Mouse (Mus musculus) ES-Bruce4 (cell line): Measurements from ENCODE around the gene Slc25a22. TPM values are rescaled to one million over a fixed set of nuclear protein-coding genes. Genes with fewer than 3 reads are reported as not detected.
"Not testable (repeated sequence)": the region's sequence is repeated elsewhere in the genome, so short reads cannot be mapped to it uniquely, and the experiment has no call there.

Experiments
- H3K27ac ChIP-seq: 2 replicates; pipeline ENCODE4 v1.5.1; 2012; ENCODE audit warnings: low read length, inconsistent platforms; ENCODE audit not compliant: insufficient read depth
- H3K27me3 ChIP-seq: 2 replicates; pipeline ENCODE4 v1.6.1; 2012; ENCODE audit warnings: mild to moderate bottlenecking, low read length, inconsistent platforms; ENCODE audit not compliant: control insufficient read depth, poor library complexity, insufficient read depth, severe bottlenecking
- H3K36me3 ChIP-seq: 2 replicates; pipeline ENCODE4 v1.6.1; 2012; ENCODE audit warnings: inconsistent platforms, mild to moderate bottlenecking, low read length, moderate library complexity; ENCODE audit not compliant: control insufficient read depth, poor library complexity, insufficient read depth, severe bottlenecking
- H3K4me1 ChIP-seq: one replicate; pipeline ENCODE4 v1.8.1; 2011; ENCODE audit warnings: low read length; ENCODE audit not compliant: control insufficient read depth, insufficient read depth
- H3K4me3 ChIP-seq: 2 replicates; pipeline ENCODE4 v1.5.1; 2011; ENCODE audit warnings: low read depth, mild to moderate bottlenecking, low read length
- H3K9ac ChIP-seq: 2 replicates; pipeline ENCODE4 v1.6.1; 2012; ENCODE audit warnings: low read depth, mild to moderate bottlenecking, inconsistent platforms; ENCODE audit not compliant: poor library complexity, severe bottlenecking
- H3K9me3 ChIP-seq: replicated peaks from 2 replicates; pipeline ENCODE4 v1.6.1; 2012; ENCODE audit warnings: mild to moderate bottlenecking, low read length, inconsistent platforms; ENCODE audit not compliant: control insufficient read depth, poor library complexity, insufficient read depth, severe bottlenecking
- CTCF ChIP-seq: IDR thresholded peaks from one replicate; pipeline ENCODE4 v1.8.1; 2011; ENCODE audit warnings: low read depth, low read length
- EP300 ChIP-seq: IDR thresholded peaks from 2 replicates; pipeline ENCODE4 v1.6.1; 2011; ENCODE audit warnings: low read depth, low read length; ENCODE audit not compliant: insufficient read depth
- POLR2A ChIP-seq: IDR thresholded peaks from one replicate; pipeline ENCODE4 v1.8.1; 2011; ENCODE audit warnings: low read length; ENCODE audit not compliant: insufficient read depth
- polyA plus RNA-seq: library from polyadenylated mRNA; stranded (reverse); fragments of >200 nt; gene quantifications from 2 replicates; pipeline ENCODE4 v1.2.4, GENCODE M21; 2011; ENCODE audit warnings: low read depth; ENCODE audit not compliant: missing spikeins, insufficient read depth, insufficient read length

Slc25a22 gene
- polyA plus RNA-seq, 1 experiment: 16.3 TPM

DNA sequence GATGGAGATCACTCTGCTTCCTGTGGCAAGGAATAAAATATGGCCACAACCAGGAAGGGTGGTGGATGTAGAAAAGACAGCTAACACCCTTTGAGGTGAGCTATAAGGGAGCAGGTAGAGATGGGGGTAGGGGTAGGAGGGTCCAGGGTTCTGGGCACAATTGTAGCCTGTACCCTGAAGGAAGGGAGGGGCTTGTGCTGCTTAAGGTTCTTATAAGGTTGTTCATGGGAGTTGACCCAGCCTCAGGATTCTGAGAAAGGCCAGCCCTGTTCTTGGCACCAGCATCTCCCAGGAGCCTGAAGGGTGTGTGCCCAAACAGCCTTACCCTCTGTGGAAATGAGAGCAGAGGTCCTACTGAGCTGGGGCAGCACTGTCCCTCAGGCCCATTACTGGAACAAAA is 14.2 kb upstream of the Slc25a22 start:
- Histone ChIP-seq H3K27ac (no peak overlapping the region), H3K9me3 (no peaks in the 10 kb centered on the region), H3K4me1 (peaks cover 1% of the 10 kb centered on the region), H3K36me3 (peaks cover 43% of the 10 kb centered on the region), H3K27me3 (no peaks in the 10 kb centered on the region), H3K9ac (no peak overlapping the region), H3K4me3 (no peak overlapping the region)
- no peak for TF ChIP-seq POLR2A
- no peak for TF ChIP-seq CTCF
- no peak for TF ChIP-seq EP300

DNA sequence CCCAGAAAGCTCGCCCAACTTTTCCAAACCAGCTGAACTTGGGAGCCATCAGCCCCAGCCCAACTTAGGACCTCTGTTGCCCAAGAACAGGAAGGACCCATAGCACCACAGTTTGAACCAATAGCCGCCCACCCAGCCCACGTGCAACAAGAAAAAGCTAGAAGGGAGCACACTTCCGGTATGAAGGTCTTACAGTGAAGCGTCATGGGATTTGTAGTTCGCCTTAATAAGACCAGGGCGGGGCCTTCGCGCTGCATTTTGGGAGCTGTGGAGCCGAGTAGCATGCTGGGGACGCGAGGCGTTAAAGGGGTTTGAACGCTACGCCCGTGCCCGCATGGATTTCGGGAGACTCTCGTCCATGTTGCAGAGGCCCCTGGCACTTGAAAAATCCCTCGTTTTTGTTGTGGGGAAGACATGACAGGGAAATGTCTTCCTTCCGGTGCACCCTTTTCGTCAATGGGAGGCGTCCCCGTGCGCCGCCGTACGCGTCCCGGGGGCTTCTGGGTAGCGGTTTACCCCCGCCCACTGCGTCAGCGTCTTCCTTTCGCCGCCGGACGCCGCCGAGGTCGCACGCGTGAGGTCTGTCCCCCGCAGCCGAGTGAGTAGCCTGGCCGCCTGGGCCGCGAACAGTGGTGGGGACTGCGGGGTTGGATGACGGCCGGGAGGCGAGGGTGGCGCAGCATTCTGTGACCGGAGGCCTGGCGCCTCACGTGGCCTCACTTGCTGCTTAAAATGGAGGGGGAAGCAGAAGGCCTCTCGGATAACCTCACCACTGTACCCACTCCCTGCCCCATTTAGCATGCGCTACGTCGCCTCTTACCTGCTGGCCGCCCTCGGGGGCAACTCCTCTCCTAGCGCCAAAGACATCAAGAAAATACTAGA is 9.7 kb upstream of the Slc25a22 start, which contains the start of gene Rplp2:
Rplp2 (plus strand) TSS at position 261 of the 882 bp plus-strand sequence.
- 0 out of 2 replicates have a peak, but pooled peaks have one; percentile 10 for TF ChIP-seq EP300
- no peak for TF ChIP-seq CTCF
- TF ChIP-seq POLR2A: peak; percentile 73

DNA sequence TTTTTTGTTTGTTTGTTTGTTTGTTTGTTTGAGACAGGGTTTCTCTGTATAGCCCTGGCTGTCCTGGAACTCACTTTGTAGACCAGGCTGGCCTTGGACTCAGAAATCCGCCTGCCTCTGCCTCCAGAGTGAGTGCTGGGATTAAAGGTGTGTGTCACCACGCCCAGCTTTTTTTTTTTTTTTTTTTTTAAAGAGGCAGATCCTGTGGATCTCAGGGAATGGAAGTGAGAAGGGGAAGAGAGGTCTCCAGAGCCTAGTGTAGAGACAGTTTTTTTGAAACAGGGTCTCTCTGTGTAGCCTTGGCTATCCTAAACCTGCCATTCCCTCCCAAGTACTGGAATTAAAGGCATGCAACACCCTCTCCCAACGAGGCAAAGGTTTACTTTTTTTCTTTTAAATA is 8.7 kb upstream of the Slc25a22 start:
- Histone ChIP-seq H3K27ac (0 out of 2 replicates have a peak overlapping the region, but pooled peaks have one; percentile 51), H3K36me3 (peaks cover 43% of the 10 kb centered on the region), H3K9ac (peak overlapping the region; percentile 89)
- H3K4me3 ChIP-seq, H3K27me3 ChIP-seq, H3K4me1 ChIP-seq, H3K9me3 ChIP-seq: not testable (repeated sequence)

More for the DNA sequence above, 9.7 kb upstream of the Slc25a22 start, which contains the start of gene Rplp2:
- H3K36me3 ChIP-seq: peaks cover 43% of the 10 kb centered on the region
- H3K4me1 ChIP-seq: peaks cover 1% of the 10 kb centered on the region
- H3K9me3 ChIP-seq: no peaks in the 10 kb centered on the region
- H3K4me3 ChIP-seq: peak within 1 kb of the TSS; percentile 96
- no peaks in the 10 kb centered on the region for H3K27me3 ChIP-seq
- H3K9ac ChIP-seq: peak within 1 kb of the TSS; percentile 89
- peak within 1 kb of the TSS; percentile 62 for H3K27ac ChIP-seq

DNA sequence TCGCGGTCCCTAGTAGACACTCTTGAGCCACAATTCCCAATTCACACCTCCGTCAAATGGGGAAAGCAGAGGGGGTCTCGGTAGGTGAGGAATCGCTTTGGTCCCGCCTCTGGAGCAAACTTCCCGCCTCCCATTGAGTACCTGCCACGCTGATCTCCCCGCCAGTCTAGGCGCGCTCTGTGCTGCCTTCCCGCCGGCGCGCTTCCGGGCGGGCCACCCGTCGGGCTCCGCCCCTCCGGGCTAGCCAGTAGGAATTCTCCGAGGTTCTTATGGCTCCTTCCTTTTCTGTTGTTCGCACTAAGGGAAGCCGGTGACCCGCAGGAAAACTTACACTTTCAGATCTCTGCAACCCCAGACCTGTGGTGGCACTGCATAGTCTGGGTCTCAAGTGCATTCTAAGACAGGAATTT is 6.1 kb upstream of the Slc25a22 start, which contains the start of gene Pidd1:
Pidd1 (minus strand) TSS at position 198 of the 410 bp plus-strand sequence.
- H3K27ac ChIP-seq: peak within 1 kb of the TSS; percentile 64
- no peaks in the 10 kb centered on the region for H3K9me3 ChIP-seq
- H3K9ac ChIP-seq: peak within 1 kb of the TSS; percentile 90
- no peaks in the 10 kb centered on the region for H3K4me1 ChIP-seq
- TF ChIP-seq EP300 (no peak), CTCF (no peak), POLR2A (no peak)
- H3K4me3 ChIP-seq: peak within 1 kb of the TSS; percentile 93
- H3K36me3 ChIP-seq: peaks cover 37% of the 10 kb centered on the region
- no peaks in the 10 kb centered on the region for H3K27me3 ChIP-seq

DNA sequence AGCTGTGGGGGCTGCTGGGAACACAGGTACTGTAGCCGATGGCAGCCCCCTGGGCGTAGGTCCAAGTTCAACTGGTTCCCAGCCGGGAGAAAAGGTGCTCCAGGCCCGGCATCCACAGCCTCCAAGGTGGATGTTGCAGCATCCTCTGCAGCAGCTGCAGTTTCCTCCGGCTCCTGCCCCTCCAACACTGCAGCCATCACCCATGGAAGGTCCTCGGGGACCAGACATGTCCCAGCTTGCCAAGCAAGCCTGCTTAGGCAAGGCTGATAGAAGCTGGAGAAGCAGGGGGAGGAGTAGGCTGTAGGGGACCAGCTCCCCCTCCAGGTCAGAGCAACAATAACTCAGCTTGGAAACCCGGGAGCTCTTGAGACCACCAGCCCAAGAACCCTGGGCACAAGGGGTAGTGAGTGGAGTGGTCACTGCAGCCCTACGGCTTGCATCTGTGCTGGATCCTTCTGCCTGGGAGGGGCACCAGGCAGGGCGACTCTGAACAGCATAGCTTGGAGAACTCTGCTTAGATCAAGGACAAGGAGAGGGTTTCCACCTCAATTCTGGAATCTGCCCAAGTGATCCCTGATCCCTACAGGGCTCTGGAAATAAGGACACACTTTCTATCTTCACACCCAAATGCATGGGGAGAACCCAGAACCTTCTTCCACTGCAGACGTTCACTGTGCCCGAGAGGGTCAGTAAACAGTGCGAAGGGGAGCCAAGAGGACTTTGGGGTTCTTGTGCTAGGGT is 5.6 kb upstream of the Slc25a22 start:
- Histone ChIP-seq H3K27ac (peak overlapping the region; percentile 64), H3K4me1 (no peaks in the 10 kb centered on the region), H3K36me3 (peaks cover 37% of the 10 kb centered on the region), H3K9ac (peak overlapping the region; percentile 90), H3K9me3 (no peaks in the 10 kb centered on the region), H3K27me3 (no peaks in the 10 kb centered on the region), H3K4me3 (peak overlapping the region; percentile 93)
- peak; percentile 41; the same call in 1 of the 2 replicates for TF ChIP-seq EP300
- TF ChIP-seq CTCF: peak; percentile 56
- TF ChIP-seq POLR2A: no peak

DNA sequence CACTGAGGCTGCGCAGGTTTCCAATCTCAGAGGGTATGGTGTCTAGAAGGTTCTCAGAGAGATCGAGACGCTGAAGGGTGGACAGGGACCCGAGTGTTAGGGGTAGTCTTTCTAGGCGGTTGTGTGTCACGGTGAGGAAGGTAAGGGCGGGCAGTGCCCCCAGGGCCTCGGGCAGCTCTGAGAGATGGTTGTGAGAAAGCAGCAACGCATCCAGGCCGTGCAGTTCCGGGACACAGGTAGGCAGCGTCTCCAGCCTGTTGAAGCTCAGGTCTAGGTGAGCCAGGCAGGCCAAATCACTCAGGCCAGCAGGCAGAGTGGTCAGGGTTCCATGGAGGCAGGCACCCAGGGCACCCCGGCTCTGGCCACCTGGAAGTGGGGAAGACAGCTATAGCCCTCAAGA is 4.5 kb upstream of the Slc25a22 start:
- Histone ChIP-seq H3K27me3 (no peaks in the 10 kb centered on the region), H3K4me1 (no peaks in the 10 kb centered on the region), H3K4me3 (peak overlapping the region; percentile 93), H3K36me3 (peaks cover 36% of the 10 kb centered on the region), H3K9me3 (no peaks in the 10 kb centered on the region), H3K9ac (peak overlapping the region; percentile 90), H3K27ac (no peak overlapping the region)
- no peak for TF ChIP-seq EP300
- TF ChIP-seq CTCF: no peak
- TF ChIP-seq POLR2A: no peak
